Mouse (Mus musculus) small intestine, adult 2 months (tissue): Measurements from ENCODE around the gene Rbm25.

Experiments used
- CTCF ChIP-seq: fragments of 200-500 bp; IDR thresholded peaks from 2 replicates; pipeline ENCODE4 v1.5.1; 2012; ENCODE audit warnings: low read depth, mild to moderate bottlenecking, control low read depth, inconsistent platforms, low read length, moderate library complexity, mixed read lengths; ENCODE audit not compliant: insufficient replicate concordance, insufficient read length; ENCODE audit errors: extremely low read depth
- POLR2A ChIP-seq: fragments of 200-500 bp; IDR thresholded peaks from 2 replicates; pipeline ENCODE4 v1.6.1; 2012; ENCODE audit warnings: low read depth, mild to moderate bottlenecking, control low read depth, inconsistent platforms, low read length, moderate library complexity

DNA sequence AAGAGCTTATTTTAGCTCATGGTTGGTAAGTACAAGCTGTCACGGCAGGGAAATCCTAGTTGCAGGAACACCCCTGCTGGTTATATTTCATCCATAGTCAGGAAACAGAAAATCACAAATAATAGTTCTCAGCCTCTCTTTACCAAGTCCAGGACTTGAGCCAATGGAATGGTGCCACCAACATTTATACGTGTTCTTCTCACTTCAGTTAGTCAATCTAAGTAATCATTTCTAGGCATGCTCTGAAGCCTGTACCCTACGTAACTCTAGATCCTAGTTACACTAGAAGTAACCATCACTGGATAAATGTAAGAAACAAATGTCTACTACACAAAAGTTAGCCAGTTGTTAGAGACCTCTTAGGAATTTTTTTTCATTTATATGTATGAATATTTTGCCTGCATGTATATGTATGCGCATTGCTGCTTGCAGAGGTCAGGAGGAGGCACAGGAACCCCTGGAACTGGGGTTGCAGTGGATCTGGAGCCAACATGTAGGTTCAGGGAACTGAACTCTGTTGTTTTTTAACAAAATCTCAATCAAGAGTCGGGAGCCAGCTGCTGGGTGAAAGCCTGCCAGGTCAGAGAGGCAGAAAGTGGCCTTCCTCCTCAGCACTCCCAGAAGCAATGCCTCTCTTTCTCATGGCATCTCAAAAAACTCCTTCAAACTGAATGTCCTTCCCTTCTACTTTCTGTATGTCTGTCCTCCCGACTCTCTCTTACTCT lies 8.8 kb upstream of the Rbm25 start:
- no peak for TF ChIP-seq POLR2A
- TF ChIP-seq CTCF: no peak
